Mouse (Mus musculus): ENCODE measurements at regions not wholly inside any gene's neighbourhood (a gene's known extent, or its start where the extent isn't known, plus 50 kb on each side); places are given as distances from the start of the nearest gene placed in this dataset.

- TF ChIP-seq POLR2A (IDR thresholded peaks at IDR 0.05; ENCODE audit: borderline replicate concordance, extremely low read depth, low read depth, low read length) (no peak), CTCF (IDR thresholded peaks at IDR 0.05; ENCODE audit: insufficient read depth, low read length) (no peak)
Measured at GRCm38 (mm10) chr10:97220431-97220830, 259.0 kb upstream of the Dcn start.

Data from lung, adult 2 months (tissue).